Mouse (Mus musculus): ENCODE results near the gene Ppl.
A peak's percentile ranks its signal among the peaks of the same experiment; 100 is the strongest.

Ppl gene

GRCm38 (mm10) chr16:5132401-5132801, at the start of gene Ppl:
Gene Ppl, minus strand, starts transcription at chr16:5132421.
- peak; percentile 85 to 94 for DNase-seq

DNA sequence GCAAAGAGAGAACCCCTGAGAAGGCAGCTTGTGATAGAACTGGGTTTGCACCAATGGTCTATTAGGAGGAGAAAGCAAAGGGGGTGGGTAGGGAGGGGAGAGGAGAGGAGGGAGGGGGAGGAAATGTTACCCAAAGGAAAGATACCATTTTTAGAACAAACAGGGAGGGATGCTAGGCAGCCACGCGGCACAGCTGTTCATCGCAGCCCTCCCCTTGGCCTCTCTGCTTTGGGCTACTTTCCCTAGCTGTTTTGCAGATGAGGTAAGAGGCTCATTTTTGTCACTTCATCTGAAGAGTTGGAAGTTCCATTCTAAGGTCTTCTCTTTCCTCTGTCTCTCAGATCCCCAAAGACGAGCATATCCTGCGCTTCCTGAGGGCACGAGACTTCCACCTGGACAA, 40.4 kb upstream of the Ppl start:
- no peak for DNase-seq

- DNase-seq, result no peak
These were observed 36.6 kb upstream of the Ppl start for GRCm38 (mm10) chr16:5168829-5169228.

DNA sequence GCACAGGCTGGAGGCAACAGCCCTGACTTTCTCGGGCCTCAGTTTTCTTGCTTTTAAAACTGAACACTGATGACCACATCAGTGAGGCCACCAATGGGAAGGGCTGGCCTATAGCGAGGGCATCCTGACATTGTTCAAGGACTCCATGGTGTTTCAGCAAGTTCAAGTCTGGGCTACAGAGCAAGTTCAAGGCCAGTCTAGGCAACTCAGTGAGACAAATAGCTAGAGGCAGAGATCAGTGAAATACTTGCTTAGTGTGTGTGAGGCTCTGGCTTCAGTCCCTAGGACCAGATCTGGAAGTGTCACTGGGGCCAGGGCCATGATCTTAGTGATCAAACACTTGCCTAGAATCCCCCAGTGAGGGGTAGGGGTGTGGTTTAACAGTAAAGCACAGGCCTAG, 35.8 kb upstream of the Ppl start:
- DNase-seq, result no peak

DNA sequence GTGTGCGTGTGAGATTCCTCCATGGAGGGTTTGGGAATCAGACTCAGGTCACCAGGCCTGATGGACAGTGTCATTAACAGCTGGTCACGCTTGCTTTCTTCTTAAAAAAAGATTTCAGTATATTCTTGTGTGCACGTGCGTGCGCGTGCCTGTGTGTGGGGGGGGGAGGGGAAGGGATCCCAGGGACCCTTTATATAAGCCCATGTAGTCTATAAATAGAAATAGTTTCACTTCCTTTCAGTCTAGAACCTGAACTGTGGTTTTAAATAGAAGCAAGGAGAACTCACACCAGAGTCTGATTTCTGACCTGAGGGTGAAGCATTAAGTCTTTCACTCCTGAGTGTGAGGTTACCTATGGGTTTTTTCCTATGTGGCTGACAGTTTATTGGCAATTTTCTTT, 32.1 kb upstream of the Ppl start:
- DNase-seq, result no peak

DNA sequence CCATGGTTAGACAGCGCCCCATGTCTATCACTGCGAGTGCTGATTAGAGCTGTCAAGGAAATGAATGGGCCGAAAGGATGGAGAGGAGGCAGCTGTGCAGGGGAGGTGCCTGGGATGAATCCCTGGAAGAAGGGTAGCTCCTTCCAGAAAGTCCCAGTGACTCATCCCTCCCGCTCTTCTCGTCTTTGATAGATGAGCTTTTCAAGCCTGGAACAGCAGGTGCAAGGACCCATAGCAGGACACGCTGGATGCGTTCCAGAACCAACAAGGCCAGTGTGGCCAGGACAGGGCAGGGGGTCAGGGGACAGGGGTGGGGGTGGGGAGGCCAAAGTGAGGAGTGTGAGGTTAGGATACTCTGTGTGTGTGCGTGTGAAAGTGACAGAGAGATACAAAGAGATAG, 27.0 kb upstream of the Ppl start:
- DNase-seq, result no peak

DNA sequence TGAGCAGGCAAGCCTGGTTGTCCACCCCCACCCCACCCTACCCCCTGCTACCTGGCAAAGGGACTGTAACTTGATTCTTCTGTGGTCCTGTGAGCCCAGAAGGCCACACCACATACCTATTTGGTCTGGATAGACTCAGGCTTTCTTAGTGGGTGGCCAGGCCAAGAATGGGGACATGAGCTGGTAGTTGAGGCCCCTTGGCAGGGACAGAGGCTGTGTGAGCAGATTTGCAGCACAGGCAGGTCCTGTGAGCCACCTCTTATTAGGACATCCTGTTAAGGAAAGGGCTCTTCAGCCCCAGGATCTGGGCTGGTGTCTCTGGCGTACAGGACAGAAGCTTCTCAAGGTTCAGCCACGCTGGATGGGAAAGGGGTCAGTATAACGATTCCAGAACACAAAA, 24.9 kb upstream of the Ppl start:
- no peak for DNase-seq

GRCm38 (mm10) chr16:5156495-5156894, 24.3 kb upstream of the Ppl start:
- no peak for DNase-seq

- DNase-seq, result no peak
These were observed 22.8 kb upstream of the Ppl start for GRCm38 (mm10) chr16:5155014-5155413.

DNA sequence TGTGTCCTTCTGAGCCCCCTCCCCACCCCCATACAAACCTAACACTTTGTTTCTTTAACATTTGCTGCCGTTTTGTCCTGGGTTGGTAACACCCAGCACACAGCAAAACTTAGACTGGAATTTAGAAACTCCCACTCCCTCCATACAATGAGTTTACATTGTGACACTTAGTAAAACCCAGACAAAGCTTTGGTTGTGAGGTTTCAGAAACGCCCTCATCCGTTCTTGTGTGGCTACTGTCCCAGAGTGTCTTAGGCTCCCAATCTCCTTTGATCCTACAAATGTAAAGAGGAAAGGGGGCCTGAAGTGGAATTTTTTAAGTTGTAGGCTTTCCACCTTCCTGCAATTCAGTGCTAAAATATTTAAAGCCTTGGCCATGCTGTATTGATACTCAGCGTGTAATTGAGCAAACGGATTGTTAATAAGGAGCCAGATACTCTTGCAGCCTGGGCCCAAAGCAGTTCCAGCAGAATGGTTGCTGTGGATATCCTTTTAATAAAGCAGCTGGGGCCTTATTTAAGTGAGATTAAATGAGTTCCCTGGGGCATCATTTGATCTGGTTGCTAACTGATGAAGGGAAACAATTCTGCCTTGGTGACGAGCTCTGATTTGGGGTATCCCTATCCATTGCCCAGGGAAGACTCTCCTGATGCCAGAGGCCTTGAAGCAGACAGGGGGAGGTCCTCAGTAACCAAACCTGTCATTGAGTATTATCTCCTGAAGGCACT, 21.2 kb upstream of the Ppl start:
- DNase-seq, result no peak

GRCm38 (mm10) chr16:5150544-5150943, 18.3 kb upstream of the Ppl start:
- no peak for DNase-seq

- DNase-seq, result no peak
These were observed 14.8 kb upstream of the Ppl start, which contains the start of gene Sec14l5 for GRCm38 (mm10) chr16:5147037-5147385. Gene Sec14l5, plus strand, starts transcription at chr16:5147109.

DNA sequence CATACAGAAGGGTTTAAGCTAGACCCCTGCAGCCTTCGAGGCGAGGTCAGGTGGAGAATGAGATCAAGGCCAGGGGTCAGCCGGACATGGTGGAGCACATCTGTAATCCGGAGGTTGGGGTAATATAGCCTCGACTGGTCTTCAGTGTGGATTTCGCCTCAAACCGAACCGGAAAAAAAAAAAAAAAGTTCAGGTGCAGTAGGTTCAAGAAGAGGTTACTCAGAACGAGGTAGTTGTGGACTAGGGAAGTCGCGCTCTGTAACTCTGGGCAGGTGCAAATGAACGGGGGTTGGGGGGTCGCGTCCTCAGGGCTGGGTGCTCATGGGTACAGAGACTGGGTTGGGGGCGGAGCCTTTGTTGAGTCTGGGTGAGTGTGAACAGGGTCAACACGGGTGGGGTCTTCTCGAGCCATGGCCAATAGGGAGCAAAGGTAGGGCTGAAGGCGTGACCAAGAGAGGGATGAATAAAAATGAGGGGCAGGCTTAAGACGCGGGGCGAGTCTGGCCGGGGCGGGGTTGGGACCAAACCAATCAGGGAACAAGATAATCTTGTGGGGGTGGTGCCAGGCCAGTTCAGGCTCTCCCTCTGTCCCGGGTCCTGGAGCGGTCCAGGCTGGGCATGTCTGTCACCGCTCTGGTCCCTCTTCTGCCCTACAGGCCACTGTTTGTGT, 14.3 kb upstream of the Ppl start:
- DNase-seq, result peak; percentile 77 to 84

DNA sequence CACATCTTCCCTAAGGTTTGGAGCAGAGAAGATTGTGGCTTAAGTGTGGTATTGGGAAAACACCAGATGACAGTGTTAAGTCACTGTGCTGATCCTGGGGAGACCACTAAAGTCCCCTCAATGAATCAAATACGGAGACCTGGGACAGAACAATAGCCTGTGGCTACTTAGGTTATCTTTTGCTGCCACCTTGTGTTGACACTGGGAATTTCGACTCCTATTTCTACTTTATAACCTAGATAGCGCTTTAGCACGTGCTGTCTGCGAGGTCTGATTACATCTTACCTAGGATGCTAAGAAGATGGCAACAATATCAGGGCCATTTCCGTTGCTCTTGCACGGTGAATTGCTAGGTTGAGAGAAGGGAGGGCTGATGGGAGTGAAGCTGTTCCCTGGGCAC, 13.3 kb upstream of the Ppl start:
- peak in 1 of 2 experiments; percentile 78 for DNase-seq

DNA sequence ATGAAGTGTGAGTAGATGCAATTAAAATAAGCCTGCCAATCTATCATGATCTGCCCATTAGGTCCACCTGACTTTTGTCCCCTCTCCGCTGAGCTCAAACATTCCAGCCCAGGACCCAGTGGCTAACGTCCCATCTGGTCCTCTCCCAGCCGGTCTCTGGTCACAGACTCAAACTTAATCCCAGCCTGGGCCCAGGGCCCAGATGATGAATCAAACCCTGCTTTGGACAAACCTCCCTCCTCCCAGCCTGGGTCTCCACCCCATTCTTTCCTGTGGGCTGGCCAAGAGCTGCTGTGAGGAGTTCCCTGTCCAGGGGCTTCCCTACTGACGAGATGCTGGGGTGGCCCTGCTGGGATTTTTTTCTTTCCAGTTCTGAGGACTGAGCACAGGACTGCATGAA, 7.5 kb upstream of the Ppl start:
- DNase-seq, result peak; percentile 46 to 68

GRCm38 (mm10) chr16:5137006-5137540, 4.9 kb upstream of the Ppl start:
- no peak for DNase-seq

GRCm38 (mm10) chr16:5136505-5136904, 4.3 kb upstream of the Ppl start:
- DNase-seq, result peak; percentile 79 to 92

DNA sequence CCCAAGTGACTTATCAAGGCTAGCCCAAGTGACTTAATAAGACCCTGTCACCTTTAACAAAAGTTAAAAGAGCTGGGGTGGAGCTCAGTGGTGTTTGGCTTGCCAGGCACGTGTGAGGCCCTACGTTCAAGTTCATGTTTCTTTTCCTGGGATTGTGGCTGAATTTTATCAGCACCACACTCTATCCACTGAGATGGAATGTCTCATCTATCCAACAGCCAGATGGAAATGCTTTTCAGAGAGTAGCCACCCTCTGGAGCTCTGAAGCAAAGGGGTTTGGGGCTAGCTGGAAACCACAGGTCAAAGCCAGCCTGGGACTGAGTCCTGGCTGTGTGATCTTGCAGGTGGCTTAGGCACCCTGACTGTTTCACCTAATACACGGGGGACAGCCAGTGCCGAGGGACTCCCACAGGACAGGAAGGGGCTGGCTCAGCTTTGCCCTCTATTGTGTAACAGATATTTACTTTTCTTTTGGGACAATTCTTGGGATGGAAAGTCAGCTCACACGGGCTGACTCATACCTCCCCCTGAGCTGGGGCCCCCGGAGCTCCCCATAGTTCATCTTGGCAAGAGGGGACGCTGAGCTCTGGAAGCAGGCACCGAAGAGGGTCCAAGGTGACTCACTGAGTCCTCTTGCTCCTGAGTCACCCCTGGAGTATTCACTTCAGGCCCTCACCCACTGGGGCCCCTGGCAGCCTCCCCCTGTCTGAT, 3.5 kb upstream of the Ppl start:
- peak; percentile 27 to 58 for DNase-seq

GRCm38 (mm10) chr16:5134623-5135330, 2.6 kb upstream of the Ppl start:
- DNase-seq, result peak; percentile 50 to 76

DNA sequence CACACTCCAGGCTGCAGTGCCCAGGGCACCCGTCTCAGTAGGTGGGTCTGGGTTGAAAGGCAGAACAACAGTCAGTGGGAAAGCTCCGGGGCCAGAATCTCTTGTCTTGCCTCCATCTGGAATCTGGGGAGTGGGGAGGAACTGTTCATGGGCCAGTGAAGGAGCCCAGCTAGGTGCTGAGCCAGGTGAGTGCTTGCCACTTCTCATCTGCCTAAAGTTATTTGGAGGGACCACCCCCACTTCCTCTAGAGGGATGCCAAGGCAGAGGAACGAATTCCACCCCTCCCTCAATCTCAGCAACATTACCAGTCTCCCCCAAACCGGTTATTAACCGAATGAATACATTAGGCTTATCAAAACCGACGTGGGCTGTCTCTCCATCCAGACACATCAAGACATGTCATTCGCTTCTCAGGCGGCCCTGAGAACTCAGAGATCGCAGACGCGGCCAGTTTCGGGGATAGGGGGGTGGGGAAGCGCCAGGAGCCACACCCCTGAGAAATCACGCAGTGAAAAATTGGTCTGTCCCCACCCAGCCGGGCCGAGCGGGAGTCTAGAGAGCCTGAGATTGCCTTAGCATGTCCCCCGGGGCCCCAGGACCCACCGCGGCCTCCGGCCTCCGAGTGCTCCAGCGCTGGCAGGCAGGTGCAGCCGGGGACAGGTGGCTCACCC, 834 bp downstream of the Ppl start:
- DNase-seq, result no peak

DNA sequence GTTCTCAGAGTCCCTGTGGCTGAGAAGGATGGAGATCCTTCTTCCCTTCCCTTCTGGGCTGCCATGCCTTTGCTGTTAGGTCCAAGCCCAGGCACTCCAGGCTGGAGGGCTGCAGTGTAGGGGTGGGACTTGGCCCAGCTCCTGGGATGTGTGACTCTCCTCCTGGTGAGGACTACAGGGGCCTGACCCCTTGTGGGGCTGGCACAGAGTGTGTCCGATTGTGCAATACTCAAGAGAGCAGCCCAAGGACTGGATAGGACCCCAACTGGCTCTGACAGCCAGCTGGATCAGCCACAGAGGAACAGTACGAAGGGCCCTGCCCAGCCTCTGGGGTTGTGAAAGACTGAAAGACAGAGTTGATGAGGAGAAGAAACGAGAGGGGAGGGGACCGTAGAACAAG, 1.5 kb downstream of the Ppl start:
- peak; percentile 80 to 93 for DNase-seq

- DNase-seq, result no peak
These were observed 2.0 kb downstream of the Ppl start for GRCm38 (mm10) chr16:5130196-5130595.

DNA sequence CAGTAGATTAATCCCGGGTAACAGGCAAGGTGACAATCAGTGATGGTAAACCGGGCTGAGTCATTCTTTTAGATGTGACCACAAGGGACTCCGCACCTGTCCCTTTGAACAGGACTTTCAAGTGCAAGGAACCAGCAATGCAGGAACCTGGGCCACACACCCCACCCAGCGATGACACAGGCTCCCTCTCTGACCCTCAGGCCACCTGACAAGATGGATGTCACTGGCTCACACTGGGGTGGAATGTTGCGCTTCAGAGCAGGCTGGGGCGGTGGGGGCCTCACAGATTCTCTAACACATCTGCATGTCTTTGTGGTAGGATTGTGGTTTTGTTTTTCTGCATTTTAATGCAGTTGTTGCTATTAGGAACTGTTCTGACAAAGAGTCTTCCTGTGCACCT, 8.7 kb downstream of the Ppl start:
- no peak for DNase-seq

Data from lung, postnatal 4 days (tissue).